Mouse (Mus musculus) lung, embryonic 15.5 days (tissue): ENCODE data around the gene Tnp2. TPM values are rescaled to one million over a fixed set of nuclear protein-coding genes. Genes with fewer than 3 reads are reported as not detected.
A peak's percentile ranks its signal among the peaks of the same experiment; 100 is the strongest.

Experiments used
- ATAC-seq: fragments of 200-750 bp; cut with Nextera tagmentation; 2 replicates; pipeline ENCODE4 v1.8.0; 2017; ENCODE audit warnings: moderate number of reproducible peaks, borderline replicate concordance; ENCODE audit not compliant: low FRiP score, low TSS enrichment; ENCODE audit errors: extremely low read depth
- H3K27ac ChIP-seq: fragments of 300-500 bp; sonication (generic); 2 replicates; pipeline ENCODE4 v1.5.1; 2015; ENCODE audit warnings: moderate library complexity, mild to moderate bottlenecking, inconsistent platforms
- H3K27me3 ChIP-seq: fragments of 300-500 bp; sonication (generic); 2 replicates; pipeline ENCODE4 v1.6.1; 2015; ENCODE audit warnings: inconsistent platforms
- H3K36me3 ChIP-seq: fragments of 300-500 bp; sonication (generic); 2 replicates; pipeline ENCODE4 v1.6.1; 2015; ENCODE audit warnings: inconsistent platforms
- H3K4me1 ChIP-seq: fragments of 300-500 bp; sonication (generic); 2 replicates; pipeline ENCODE4 v1.6.1; 2015; ENCODE audit warnings: inconsistent platforms
- H3K4me2 ChIP-seq: fragments of 300-500 bp; sonication (generic); 2 replicates; pipeline ENCODE4 v1.6.1; 2015; ENCODE audit warnings: inconsistent platforms, mild to moderate bottlenecking, moderate library complexity
- H3K4me3 ChIP-seq: fragments of 300-500 bp; sonication (generic); 2 replicates; pipeline ENCODE4 v1.5.1; 2015; ENCODE audit warnings: mild to moderate bottlenecking, inconsistent platforms
- H3K9ac ChIP-seq: fragments of 300-500 bp; sonication (generic); 2 replicates; pipeline ENCODE4 v1.6.1; 2015; ENCODE audit warnings: inconsistent platforms
- H3K9me3 ChIP-seq: fragments of 300-500 bp; sonication (generic); 2 replicates; pipeline ENCODE4 v1.6.1; 2016; ENCODE audit warnings: inconsistent platforms
- WGBS: fragments of 180-500 bp; shearing (Covaris S2); methylation state at CpG from one replicate; pipeline ENCODE4 v1.1.7; 2015; 5-methylcytosine and 5-hydroxymethylcytosine counted together
- polyA plus RNA-seq: library from polyadenylated mRNA; unstranded; fragments of >200 nt; fragmentation: Nextera tagmentation; extraction: Ambion mirVana; gene quantifications from 2 replicates; pipeline ENCODE4 v1.2.1, GENCODE M21; 2015

Tnp2 gene
- polyA plus RNA-seq, 1 experiment from 2014 or later: not detected

GRCm38 (mm10) chr16:10777579-10778160, 10.8 kb downstream of the Tnp2 start:
- peaks cover 26% of the 10 kb centered on the region for H3K4me1 ChIP-seq
- H3K4me2 ChIP-seq: no peak overlapping the region
- no peak overlapping the region for H3K9ac ChIP-seq
- WGBS: 59% methylated on average over 5 of the region's 5 CpGs
- H3K27me3 ChIP-seq: no peaks in the 10 kb centered on the region
- H3K36me3 ChIP-seq: no peaks in the 10 kb centered on the region
- no peak overlapping the region for H3K27ac ChIP-seq
- no peak overlapping the region for H3K4me3 ChIP-seq
- no peaks in the 10 kb centered on the region for H3K9me3 ChIP-seq
- ATAC-seq: no peak

- H3K4me1 ChIP-seq: peaks cover 14% of the 10 kb centered on the region
- H3K4me3 ChIP-seq: no peak overlapping the region
- H3K9me3 ChIP-seq: no peaks in the 10 kb centered on the region
- H3K9ac ChIP-seq: no peak overlapping the region
- no peak overlapping the region for H3K4me2 ChIP-seq
- no peak for ATAC-seq
- no peak overlapping the region for H3K27ac ChIP-seq
- WGBS: 33% methylated on average over 7 of the region's 7 CpGs
- no peaks in the 10 kb centered on the region for H3K36me3 ChIP-seq
- no peaks in the 10 kb centered on the region for H3K27me3 ChIP-seq
These were observed 12.1 kb downstream of the Tnp2 start for GRCm38 (mm10) chr16:10776322-10776721.

GRCm38 (mm10) chr16:10774726-10775125, 13.7 kb downstream of the Tnp2 start:
- no peak overlapping the region for H3K27ac ChIP-seq
- H3K27me3 ChIP-seq: no peaks in the 10 kb centered on the region
- H3K4me3 ChIP-seq: no peak overlapping the region
- H3K36me3 ChIP-seq: no peaks in the 10 kb centered on the region
- WGBS: 43% methylated on average over 4 of the region's 4 CpGs
- H3K9ac ChIP-seq: no peak overlapping the region
- H3K4me1 ChIP-seq: peaks cover 7% of the 10 kb centered on the region; the same call in 1 of the 2 replicates
- ATAC-seq: no peak
- H3K4me2 ChIP-seq: no peak overlapping the region
- no peaks in the 10 kb centered on the region for H3K9me3 ChIP-seq

GRCm38 (mm10) chr16:10773543-10773942, 14.9 kb downstream of the Tnp2 start:
- Histone ChIP-seq H3K4me1 (peaks cover 10% of the 10 kb centered on the region; the same call in 1 of the 2 replicates), H3K27me3 (no peaks in the 10 kb centered on the region; the same call in 1 of the 2 replicates), H3K4me2 (no peak overlapping the region), H3K9me3 (no peaks in the 10 kb centered on the region), H3K36me3 (no peaks in the 10 kb centered on the region), H3K27ac (no peak overlapping the region), H3K4me3 (no peak overlapping the region), H3K9ac (no peak overlapping the region)
- ATAC-seq: no peak
- WGBS: 73% methylated on average over 8 of the region's 8 CpGs

- WGBS: 63% methylated on average over 19 of the region's 19 CpGs
- Histone ChIP-seq H3K36me3 (no peaks in the 10 kb centered on the region), H3K27me3 (no peaks in the 10 kb centered on the region; the same call in 1 of the 2 replicates), H3K27ac (no peak overlapping the region), H3K9me3 (no peaks in the 10 kb centered on the region), H3K4me1 (peaks cover 10% of the 10 kb centered on the region; the same call in 1 of the 2 replicates), H3K4me2 (no peak overlapping the region), H3K4me3 (no peak overlapping the region), H3K9ac (no peak overlapping the region)
- ATAC-seq: no peak
These were observed 16.5 kb downstream of the Tnp2 start for GRCm38 (mm10) chr16:10771769-10772510.

GRCm38 (mm10) chr16:10770531-10771325, 17.7 kb downstream of the Tnp2 start:
- H3K27ac ChIP-seq: no peak overlapping the region
- WGBS: 44% methylated on average over 4 of the region's 4 CpGs

GRCm38 (mm10) chr16:10769661-10770060, 18.8 kb downstream of the Tnp2 start:
- Histone ChIP-seq H3K4me2 (no peak overlapping the region), H3K4me1 (peaks cover 14% of the 10 kb centered on the region), H3K9me3 (no peaks in the 10 kb centered on the region), H3K36me3 (no peaks in the 10 kb centered on the region), H3K27ac (no peak overlapping the region), H3K9ac (no peak overlapping the region), H3K4me3 (no peak overlapping the region), H3K27me3 (no peaks in the 10 kb centered on the region; the same call in 1 of the 2 replicates)
- no peak for ATAC-seq
- WGBS: 57% methylated on average over 2 of the region's 2 CpGs

More at GRCm38 (mm10) chr16:10770531-10771325, 17.7 kb downstream of the Tnp2 start:
- H3K4me2 ChIP-seq: no peak overlapping the region
- peaks cover 10% of the 10 kb centered on the region; the same call in 1 of the 2 replicates for H3K4me1 ChIP-seq
- no peaks in the 10 kb centered on the region for H3K36me3 ChIP-seq
- no peak for ATAC-seq
- no peaks in the 10 kb centered on the region for H3K9me3 ChIP-seq
- H3K9ac ChIP-seq: no peak overlapping the region
- no peak overlapping the region for H3K4me3 ChIP-seq
- no peaks in the 10 kb centered on the region; the same call in 1 of the 2 replicates for H3K27me3 ChIP-seq

- Histone ChIP-seq H3K4me1 (peaks cover 20% of the 10 kb centered on the region), H3K36me3 (no peaks in the 10 kb centered on the region), H3K27me3 (no peaks in the 10 kb centered on the region; the same call in 1 of the 2 replicates), H3K9ac (no peak overlapping the region), H3K27ac (no peak overlapping the region), H3K4me2 (no peak overlapping the region), H3K4me3 (no peak overlapping the region), H3K9me3 (no peaks in the 10 kb centered on the region)
- no peak for ATAC-seq
- whole genome bisulfite sequencing: 51% methylated on average over 9 of the region's 9 CpGs
These were observed 19.6 kb downstream of the Tnp2 start for GRCm38 (mm10) chr16:10768821-10769220.

- no peak overlapping the region for H3K4me2 ChIP-seq
- 50% methylated on average over 4 of the region's 4 CpGs for WGBS
- H3K36me3 ChIP-seq: no peaks in the 10 kb centered on the region
- H3K9me3 ChIP-seq: no peaks in the 10 kb centered on the region
- H3K9ac ChIP-seq: no peak overlapping the region
- no peak for ATAC-seq
- no peak overlapping the region for H3K27ac ChIP-seq
- H3K4me3 ChIP-seq: no peak overlapping the region
- H3K27me3 ChIP-seq: no peaks in the 10 kb centered on the region; the same call in 1 of the 2 replicates
- peaks cover 23% of the 10 kb centered on the region for H3K4me1 ChIP-seq
These were observed 21.3 kb downstream of the Tnp2 start for GRCm38 (mm10) chr16:10767158-10767557.

GRCm38 (mm10) chr16:10764323-10764722, 24.1 kb downstream of the Tnp2 start:
- no peak overlapping the region for H3K9ac ChIP-seq
- no peak overlapping the region for H3K4me2 ChIP-seq
- no peaks in the 10 kb centered on the region for H3K9me3 ChIP-seq
- no peak overlapping the region for H3K27ac ChIP-seq
- no peaks in the 10 kb centered on the region; the same call in 1 of the 2 replicates for H3K27me3 ChIP-seq
- ATAC-seq: peak; percentile 60; the same call in 1 of the 2 replicates
- H3K4me1 ChIP-seq: peaks cover 13% of the 10 kb centered on the region
- H3K36me3 ChIP-seq: no peaks in the 10 kb centered on the region
- WGBS: 14% methylated on average over 2 of the region's 2 CpGs
- H3K4me3 ChIP-seq: no peak overlapping the region

GRCm38 (mm10) chr16:10763540-10764264, 24.8 kb downstream of the Tnp2 start:
- H3K9ac ChIP-seq: no peak overlapping the region
- H3K4me2 ChIP-seq: no peak overlapping the region
- H3K36me3 ChIP-seq: no peaks in the 10 kb centered on the region
- ATAC-seq: no peak
- peaks cover 13% of the 10 kb centered on the region for H3K4me1 ChIP-seq
- no peaks in the 10 kb centered on the region; the same call in 1 of the 2 replicates for H3K27me3 ChIP-seq
- WGBS: 43% methylated on average over 6 of the region's 6 CpGs
- no peak overlapping the region for H3K4me3 ChIP-seq
- H3K9me3 ChIP-seq: no peaks in the 10 kb centered on the region
- H3K27ac ChIP-seq: no peak overlapping the region
